Mouse (Mus musculus) neutrophil, adult 83 days (primary cell): ENCODE data around the gene Plek. TPM values are rescaled to one million over a fixed set of nuclear protein-coding genes. Genes with fewer than 3 reads are reported as not detected.

Experiments
- total RNA-seq, 2 experiments: library from RNA; stranded (reverse); gene quantifications; one replicate each; pipeline ENCODE4 v1.2.4; 2023

The Plek gene
- 100 to 1,000 TPM; 307 to 325 TPM for total RNA-seq

DNA sequence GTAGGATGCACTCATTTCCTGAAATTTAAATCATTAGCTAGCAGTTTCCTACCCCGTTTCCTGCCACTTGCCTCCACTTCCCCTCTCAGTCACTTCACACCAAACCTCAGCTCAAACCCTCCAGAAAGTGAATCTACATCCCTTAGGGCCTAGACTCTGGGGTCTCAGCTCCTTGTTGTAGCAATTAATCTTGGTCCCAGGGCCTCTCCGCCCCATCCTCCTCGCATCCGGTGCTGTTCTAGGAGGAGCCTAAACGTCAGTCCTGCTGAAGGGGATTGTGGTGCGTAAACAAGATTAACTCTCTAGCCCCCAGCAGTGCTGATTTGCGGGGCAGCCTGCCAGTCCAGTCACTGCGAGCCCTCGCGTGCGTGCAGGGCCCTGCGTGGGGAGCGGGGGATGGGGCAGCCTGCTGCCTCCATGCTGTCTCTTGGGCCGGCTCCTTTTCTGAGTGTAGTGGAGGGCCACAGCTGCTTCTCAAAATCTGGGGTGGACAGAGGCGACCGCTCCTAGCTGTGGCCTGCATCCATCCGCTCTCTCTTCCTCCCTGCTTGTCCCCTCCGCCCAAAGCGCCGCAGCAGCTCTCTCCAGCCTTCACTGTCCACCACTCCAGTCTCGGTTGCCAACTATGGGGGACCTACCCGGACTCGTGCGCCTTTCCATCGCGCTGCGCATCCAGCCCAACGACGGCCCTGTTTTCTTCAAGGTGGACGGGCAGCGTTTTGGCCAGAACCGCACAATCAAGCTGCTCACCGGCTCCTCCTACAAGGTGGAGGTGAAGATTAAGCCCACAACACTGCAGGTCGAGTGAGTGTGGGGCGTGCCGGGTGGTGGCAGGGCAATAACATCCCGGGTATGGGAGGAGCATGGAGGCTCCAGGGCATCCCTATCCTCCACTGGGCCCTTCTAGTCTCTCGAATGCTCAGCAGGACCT lies at the start of gene Plek, which contains the start of gene Cnrip1:
Plek (minus strand) TSS at position 837 of the 931 bp plus-strand sequence.
Cnrip1 (plus strand) TSS at position 42 of the 931 bp plus-strand sequence.

DNA sequence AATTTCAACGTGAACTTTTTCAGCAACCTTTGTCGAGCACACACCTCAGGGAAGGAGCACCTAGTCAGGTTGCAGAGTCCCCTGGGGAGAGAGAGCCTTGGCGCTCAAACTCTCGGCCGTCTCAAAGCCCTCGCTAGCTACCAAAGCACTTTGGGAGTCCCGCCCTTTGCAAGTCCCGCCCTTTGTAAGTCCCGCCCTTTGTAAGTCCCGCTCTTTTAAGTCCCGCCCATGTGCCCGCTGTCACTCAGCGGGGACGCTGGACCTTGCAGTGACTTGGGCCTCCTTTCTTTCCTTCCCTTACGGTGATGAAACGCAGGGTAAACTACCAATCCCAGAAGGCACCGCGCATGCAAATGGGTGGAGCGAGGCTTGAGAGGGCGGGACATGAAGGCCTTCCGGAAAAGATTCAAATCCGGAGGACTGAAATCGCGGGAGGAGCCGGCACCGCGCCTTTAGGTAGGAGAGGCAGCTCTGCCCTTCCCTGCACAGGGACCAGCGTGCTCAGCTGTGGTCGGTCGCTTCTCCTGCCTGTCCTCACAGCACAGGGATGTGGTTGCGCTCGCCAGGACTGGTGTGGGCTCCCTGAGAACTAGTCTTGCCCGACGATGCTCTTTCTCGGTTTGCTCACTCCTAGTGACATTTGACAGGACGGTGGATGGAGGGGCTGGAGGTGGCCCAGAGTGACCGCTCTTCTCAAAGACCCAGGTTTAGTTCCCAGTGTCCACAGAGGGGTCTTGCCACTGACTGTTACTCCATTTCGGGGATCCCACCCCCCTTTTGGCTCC lies 101.0 kb downstream of the Plek start, which contains the start of gene Fbxo48:
Fbxo48 (plus strand) TSS at position 400 of the 785 bp plus-strand sequence.

Other genes starting within 250 kb of the Plek start
- gene Fbxo48, start 101.0 kb downstream of the Plek start, total RNA-seq, result 1 to 10 TPM; 4.1 to 5.5 TPM
- gene Cnrip1, start 795 bp downstream of the Plek start, total RNA-seq, result under 1 TPM; 0.33 to 0.49 TPM
- gene Ppp3r1, start 106.9 kb upstream of the Plek start, total RNA-seq, result 10 to 100 TPM; 65.1 to 68.5 TPM
- 1 to 10 TPM; 5.5 to 6.3 TPM for gene Wdr92, start 129.7 kb upstream of the Plek start, total RNA-seq
- gene Pno1, start 159.2 kb upstream of the Plek start, total RNA-seq, result 10 to 100 TPM in 1 of 2 experiments, 1 to 10 TPM in 1; 9.4 to 11.1 TPM
- gene C1d, start 205.2 kb upstream of the Plek start, total RNA-seq, result 10 to 100 TPM; 29.3 to 32.1 TPM